Mouse (Mus musculus): ENCODE measurements around the gene Ccdc122. TPM values are rescaled to one million over a fixed set of nuclear protein-coding genes. Genes with fewer than 3 reads are reported as not detected.
"Not testable (repeated sequence)": the region's sequence is repeated elsewhere in the genome, so short reads cannot be mapped to it uniquely, and the experiment has no call there.

Gene Ccdc122
- total RNA-seq, 4 experiments from 2014 or later: 1.0 to 2.2 (median 1.3) TPM

DNA sequence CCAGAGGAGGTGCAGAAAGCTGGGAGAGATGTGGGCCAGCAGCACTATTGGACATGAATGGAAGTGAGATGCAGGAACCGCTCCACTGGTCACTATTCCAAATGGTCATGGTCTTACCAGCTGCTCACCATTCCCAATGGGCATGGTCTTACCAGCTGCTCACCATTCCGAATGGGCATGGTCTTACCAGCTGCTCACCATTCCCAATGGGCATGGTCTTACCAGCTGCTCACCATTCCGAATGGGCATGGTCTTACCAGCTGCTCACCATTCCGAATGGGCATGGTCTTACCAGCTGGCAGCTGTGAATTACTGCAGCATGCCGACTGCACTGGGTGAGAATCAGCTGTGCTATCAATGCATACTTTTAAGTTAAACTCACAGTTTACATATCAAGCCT lies 74.0 kb downstream of the Ccdc122 start:
- not testable (repeated sequence) for DNase-seq (ENCODE audit: low spot score in 2 of 2)

DNA sequence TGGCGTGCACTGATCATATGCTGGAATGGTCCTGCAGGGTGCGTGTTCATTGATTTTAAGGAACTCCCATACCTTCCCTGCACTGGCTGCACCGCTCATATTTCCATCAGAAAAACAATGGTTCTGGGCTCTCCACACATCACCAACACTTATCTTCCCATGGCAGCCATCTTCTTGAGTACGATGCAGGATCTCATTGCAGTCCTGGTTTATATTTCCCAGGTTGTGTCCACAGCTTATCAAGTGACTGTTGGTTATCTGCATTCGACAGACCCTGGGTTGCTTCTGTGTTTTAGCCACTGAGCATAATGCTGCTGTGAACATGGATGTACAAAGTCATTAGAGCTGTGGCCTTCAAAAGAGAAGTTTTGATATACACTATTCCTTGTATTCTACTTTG lies 94.0 kb downstream of the Ccdc122 start:
- no peak for DNase-seq (ENCODE audit: low spot score in 2 of 2)

DNA sequence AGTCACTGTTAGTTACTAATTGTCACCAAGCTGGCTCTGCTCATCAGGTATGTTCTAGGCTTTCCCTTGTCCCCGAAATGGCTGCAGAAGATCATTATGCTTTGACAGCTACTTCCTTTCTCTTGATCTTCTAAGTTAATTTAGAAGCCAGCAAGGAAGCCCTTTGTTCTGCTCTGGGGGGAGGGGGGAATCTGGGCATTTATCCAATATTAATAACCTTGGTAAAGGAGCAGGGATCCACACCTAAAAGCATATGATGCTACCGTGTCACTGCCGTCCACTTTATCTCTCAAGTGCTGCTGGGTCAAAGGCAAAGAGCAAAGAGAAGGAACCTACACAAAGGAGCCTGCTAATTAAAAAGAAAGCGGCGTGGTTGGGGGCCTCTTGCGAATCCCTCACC lies 100.4 kb downstream of the Ccdc122 start:
- DNase-seq (ENCODE audit: low spot score in 2 of 2): no peak

DNA sequence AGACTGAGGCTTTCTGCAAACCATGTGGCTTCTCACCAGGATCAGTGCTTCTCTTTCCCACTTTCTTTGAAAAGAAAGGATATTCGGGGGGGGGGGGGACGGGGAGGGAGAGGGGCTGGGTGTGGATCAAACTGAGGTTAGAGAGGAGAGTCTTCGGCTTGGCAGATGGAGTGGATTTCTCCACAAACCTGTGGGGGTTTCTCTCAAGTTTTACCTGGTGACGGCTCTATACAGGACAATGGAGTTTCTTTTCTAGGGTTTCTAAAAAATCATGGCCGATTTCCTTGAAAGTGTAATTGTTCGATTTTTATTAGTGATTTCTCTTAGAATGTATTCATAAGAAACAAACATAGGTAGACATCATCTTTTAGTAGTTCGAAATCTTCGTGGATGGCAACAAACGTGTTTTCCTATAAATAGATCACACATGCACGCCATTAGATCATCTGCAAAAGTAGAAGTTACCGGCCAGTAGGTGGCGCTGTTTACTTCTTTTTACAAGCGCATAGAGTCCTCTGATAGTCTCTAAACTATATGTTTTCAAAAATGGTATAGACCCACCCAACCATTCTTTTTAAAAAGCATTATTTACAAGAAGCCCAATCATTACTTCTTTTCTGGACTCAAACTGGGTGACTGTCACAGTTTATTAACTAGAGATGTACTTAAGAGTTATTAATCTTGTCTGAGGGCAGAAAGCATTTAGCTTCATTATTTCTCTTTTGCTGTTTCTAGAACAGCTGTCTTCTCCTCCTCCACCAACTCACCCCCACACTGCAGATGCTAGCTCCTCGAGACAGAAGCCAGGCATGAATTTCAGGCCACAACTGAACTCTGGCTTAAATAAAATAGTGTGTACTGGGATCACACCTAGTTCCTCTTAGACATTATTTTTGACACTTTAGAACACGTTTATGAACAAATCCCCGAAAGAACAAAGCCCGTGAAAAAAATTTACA lies 105.0 kb downstream of the Ccdc122 start:
- DNase-seq (ENCODE audit: low spot score in 2 of 2): peak; percentile 32 to 57

DNA sequence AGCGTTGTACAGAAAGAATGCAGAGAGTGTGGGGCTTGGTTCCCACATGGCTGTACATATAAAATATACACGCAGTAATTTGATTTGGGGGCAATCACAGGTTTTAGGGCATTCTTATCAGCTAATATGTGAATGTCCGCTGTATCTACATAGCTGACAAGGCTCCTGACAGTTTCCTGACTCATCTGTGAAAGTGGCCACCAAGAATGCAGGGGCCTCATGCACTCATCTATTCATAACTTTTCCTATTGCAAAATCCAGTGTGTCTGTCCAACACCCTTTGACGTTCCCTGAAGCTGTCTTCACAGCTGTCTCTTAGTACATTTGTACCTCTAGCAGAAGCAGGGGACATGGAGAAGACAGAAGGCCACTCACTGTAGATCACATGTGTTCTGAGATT lies 108.5 kb downstream of the Ccdc122 start:
- no peak for DNase-seq (ENCODE audit: low spot score in 2 of 2)

DNA sequence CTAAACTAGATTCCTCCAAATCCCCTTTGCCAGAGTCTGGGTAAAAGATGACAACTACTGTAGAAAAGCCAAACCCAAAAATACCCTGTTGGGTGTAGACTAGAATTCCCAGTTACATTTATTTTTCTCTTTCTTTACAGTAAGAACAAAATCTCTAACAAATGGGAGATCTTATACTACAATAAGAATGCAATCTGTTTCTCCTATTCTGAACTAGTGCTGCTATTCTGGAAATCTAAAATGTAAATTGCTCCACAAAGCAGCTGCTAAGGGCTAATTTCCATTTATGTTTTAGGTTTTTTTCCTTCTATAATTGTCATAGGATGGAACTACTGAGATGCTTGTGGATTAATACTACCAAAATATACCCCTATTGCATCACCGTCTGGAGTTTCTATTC lies 111.1 kb downstream of the Ccdc122 start:
- no peak for DNase-seq (ENCODE audit: low spot score in 2 of 2)

DNA sequence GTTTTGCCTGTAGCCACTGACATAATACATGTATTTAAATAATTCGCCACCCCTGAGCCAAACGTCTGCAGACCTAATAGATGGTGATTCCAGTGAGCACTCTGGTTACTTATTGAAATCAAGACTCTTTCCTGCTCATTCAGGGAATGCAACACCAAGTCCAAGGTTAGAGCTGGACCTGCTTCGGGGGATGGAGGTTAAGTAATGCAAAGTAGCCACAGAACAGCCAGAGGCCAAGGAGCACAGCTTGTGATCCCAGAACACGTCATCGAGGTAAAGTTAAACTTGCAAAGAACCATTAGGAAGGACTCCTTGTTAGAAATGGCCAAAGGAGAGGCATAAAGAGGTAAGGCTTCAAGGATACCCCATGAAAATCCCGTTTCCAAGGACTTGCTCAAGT lies 114.0 kb downstream of the Ccdc122 start:
- no peak for DNase-seq (ENCODE audit: low spot score in 2 of 2)

DNA sequence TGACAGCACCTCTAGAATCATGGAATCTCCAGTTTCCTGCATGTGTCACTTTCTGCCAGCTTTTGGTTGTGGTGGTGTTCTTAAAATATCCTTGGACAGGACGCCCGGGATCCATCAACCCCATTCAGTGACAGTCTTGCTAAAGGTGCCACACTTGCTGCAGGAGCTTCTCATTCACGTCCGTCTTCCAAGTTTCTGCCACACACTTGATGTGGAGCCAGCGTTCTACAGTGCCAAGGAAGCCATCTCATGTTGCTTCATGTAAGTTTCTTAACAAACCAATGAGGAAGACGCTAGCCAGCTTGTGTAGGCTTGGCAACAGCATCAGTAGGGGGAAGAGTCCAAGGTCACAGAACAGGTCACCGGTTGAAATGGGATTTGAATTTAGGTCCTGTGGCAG lies 114.9 kb downstream of the Ccdc122 start:
- peak; percentile 15 to 37 for DNase-seq (ENCODE audit: low spot score in 2 of 2)

DNA sequence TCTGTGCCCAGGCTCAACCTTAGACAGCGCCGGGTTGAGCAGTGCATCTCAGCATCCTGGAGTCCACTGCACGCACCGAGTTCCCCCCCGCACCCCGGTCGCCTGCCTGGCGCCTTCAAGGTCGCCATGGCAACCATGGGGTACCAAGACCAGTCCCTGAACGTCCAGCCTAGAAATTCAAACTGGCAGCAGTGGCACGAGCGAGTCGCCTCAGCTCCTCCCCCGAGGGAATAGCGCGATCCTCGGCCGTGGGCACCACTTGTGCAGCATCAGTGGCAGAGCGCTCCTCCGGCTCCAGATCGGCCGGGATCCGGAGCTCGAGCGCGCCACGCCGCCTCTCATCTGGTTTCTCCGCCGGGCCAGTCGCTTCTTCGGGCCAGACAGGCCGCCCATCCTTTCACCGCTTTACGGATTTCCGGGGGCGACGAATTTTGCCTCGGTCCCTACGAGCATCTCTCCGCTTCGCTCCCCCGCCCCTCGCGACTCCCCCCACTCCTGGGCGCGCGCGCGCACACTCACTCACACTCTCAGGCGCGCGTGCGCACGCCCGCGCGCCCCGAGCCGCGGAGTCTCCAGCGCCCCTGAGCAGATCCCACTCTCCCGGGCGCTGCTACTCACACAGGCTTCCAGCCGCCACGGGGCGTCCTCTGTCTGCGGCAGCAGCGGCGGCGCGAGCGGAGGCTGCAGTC lies 119.8 kb downstream of the Ccdc122 start, which contains the start of gene Enox1:
Gene Enox1 (plus strand): TSS at position 542 of the 689 bp plus-strand sequence.
- peak; percentile 20 for DNase-seq (ENCODE audit: low spot score in 2 of 2)

DNA sequence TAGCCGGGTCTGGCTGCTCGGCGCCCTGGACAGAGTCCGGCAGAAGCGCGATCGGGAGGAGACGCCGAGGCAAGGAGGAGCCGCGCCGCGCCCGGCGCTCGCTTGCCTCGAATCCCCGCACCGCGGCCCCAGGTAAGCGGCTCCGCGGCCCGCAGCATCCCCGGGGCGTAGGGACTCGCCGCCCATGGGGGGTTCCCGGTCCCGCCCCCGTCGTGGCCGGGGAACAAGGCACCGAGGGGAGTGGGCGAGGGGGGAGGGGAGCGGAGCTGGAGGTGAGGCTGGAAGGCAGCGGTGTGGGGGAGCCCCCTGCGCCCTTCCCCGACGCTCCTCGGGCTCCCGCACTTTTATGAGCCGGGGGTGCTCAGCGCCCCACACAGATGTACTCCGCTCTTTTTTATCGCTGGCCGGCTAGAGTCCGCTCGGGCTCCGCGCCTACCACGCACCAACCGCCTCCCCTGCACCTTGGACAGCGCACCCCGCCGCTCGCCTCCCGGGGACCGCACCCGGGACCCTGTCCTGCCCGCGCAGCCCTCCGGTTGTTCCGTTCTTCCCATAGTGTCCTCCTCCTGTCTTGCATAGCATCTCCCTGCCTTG lies 120.4 kb downstream of the Ccdc122 start:
- DNase-seq (ENCODE audit: low spot score in 2 of 2): no peak

DNA sequence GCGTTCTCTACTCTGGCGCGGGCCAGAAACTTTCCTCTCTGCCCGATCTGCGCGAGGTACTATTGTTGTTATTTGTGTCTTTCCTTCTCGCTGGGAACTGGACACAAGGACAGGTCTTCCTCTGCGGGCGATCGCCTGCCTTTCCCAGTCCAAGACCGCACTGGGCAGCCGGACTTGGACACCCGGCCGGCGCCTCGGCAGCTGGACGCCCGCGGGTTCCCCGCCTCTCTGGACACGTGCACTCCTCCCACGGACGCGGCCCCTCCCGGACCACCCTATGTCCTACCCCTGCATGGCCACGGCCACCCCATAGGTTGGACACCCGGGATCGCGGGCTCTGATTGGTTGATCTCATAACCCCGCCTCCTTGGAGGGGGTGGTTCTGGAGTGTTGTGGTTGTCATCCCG lies 120.9 kb downstream of the Ccdc122 start:
- DNase-seq (ENCODE audit: low spot score in 2 of 2): peak; percentile 40 to 57

DNA sequence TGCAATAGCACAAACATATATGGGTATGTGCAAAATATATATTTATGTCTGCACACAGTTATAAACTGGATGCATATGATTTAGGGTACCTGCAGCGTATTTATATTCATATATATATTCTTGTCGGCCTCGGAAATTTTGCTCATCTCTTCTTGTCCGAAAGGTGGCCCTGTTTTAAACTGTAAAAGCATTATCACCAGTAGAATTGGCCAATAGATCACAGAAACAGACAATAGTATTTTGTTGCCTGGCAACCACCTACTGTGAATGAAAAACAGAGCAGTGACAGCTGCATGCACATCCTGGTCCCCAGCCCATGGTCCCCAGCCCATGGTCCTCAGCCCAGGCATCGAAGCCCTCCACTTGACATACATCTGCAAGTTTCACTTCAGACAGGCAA lies 122.8 kb downstream of the Ccdc122 start:
- no peak for DNase-seq (ENCODE audit: low spot score in 2 of 2)

Other genes with a start within 250 kb of the Ccdc122 start
- 1 to 10 TPM in 1 of 4 experiments, under 1 TPM in 3; 0.17 to 1.3 (median 0.57) TPM for gene Lacc1, start 132 bp downstream of the Ccdc122 start, total RNA-seq (2022)
- gene Enox1, start 120.0 kb downstream of the Ccdc122 start, total RNA-seq (2022): 1 to 10 TPM in 1 of 4 experiments, under 1 TPM in 3; 0.31 to 1.0 (median 0.69) TPM